Mouse (Mus musculus) hindbrain, embryonic 14.5 days (tissue): ENCODE measurements around the gene Gm20716. TPM values are rescaled to one million over a fixed set of nuclear protein-coding genes. Genes with fewer than 3 reads are reported as not detected.
"Not testable (repeated sequence)": the region's sequence is repeated elsewhere in the genome, so short reads cannot be mapped to it uniquely, and the experiment has no call there.

Experiments used
- ATAC-seq: fragments of 200-750 bp; cut with Nextera tagmentation; 2 replicates; pipeline ENCODE4 v1.8.0; 2017; ENCODE audit warnings: moderate number of reproducible peaks, mild to moderate bottlenecking, moderate TSS enrichment, moderate library complexity; ENCODE audit not compliant: low FRiP score
- DNase-seq: peaks from one replicate; pipeline ENCODE4 v3.0.0-alpha.2; 2015; ENCODE audit warnings: low spot score
- H3K27ac ChIP-seq: fragments of 300-500 bp; sonication (generic); 2 replicates; pipeline ENCODE4 v1.5.1; 2014; ENCODE audit warnings: mild to moderate bottlenecking, moderate library complexity
- H3K27me3 ChIP-seq: fragments of 300-500 bp; sonication (generic); 2 replicates; pipeline ENCODE4 v1.6.1; 2014; ENCODE audit warnings: mild to moderate bottlenecking, low read length, mixed read lengths; ENCODE audit not compliant: control insufficient read depth, insufficient read depth
- H3K36me3 ChIP-seq: fragments of 300-500 bp; sonication (generic); replicated peaks from 2 replicates; pipeline ENCODE4 v1.6.1; 2014; ENCODE audit not compliant: control insufficient read depth, insufficient read depth
- H3K4me1 ChIP-seq: fragments of 300-500 bp; sonication (generic); replicated peaks from 2 replicates; pipeline ENCODE4 v1.6.1; 2014; ENCODE audit warnings: antibody characterized with exemption, low read length, mixed read lengths; ENCODE audit not compliant: control insufficient read depth, insufficient read depth
- H3K4me2 ChIP-seq: fragments of 300-500 bp; sonication (generic); replicated peaks from 2 replicates; pipeline ENCODE4 v1.6.1; 2014; ENCODE audit warnings: mild to moderate bottlenecking, moderate library complexity
- H3K4me3 ChIP-seq: fragments of 300-500 bp; sonication (generic); replicated peaks from 2 replicates; pipeline ENCODE4 v1.5.1; 2014; ENCODE audit warnings: mild to moderate bottlenecking, low read length
- H3K9ac ChIP-seq: fragments of 300-500 bp; sonication (generic); 2 replicates; pipeline ENCODE4 v1.6.1; 2014
- H3K9me3 ChIP-seq: fragments of 300-500 bp; sonication (generic); 2 replicates; pipeline ENCODE4 v1.6.1; 2016; ENCODE audit warnings: low read length; ENCODE audit not compliant: control insufficient read depth
- WGBS: fragments of 180-500 bp; shearing (Covaris S2); extraction: QIAGEN DNeasy Blood & Tissue Kit; methylation state at CpG from one replicate; pipeline ENCODE4 v1.1.7; 2014; 5-methylcytosine and 5-hydroxymethylcytosine counted together
- polyA plus RNA-seq: library from polyadenylated mRNA; unstranded; fragments of >200 nt; fragmentation: Nextera tagmentation; extraction: Ambion mirVana; gene quantifications from 2 replicates; pipeline ENCODE4 v1.2.1, GENCODE M21; 2014

Gene Gm20716
- polyA plus RNA-seq, 1 experiment from 2014 or later: 26.3 TPM

GRCm38 (mm10) chr2:168160370-168160930, 69.7 kb downstream of the Gm20716 start:
- WGBS: 80% methylated on average over 9 of the region's 9 CpGs
- Histone ChIP-seq H3K9me3 (no peaks in the 10 kb centered on the region), H3K27ac (no peak overlapping the region), H3K4me1 (peaks cover 15% of the 10 kb centered on the region), H3K36me3 (no peaks in the 10 kb centered on the region), H3K4me3 (no peak overlapping the region), H3K27me3 (peaks cover 8% of the 10 kb centered on the region; the same call in 1 of the 2 replicates), H3K9ac (no peak overlapping the region), H3K4me2 (no peak overlapping the region)
- DNase-seq: no peak
- ATAC-seq: no peak

- Histone ChIP-seq H3K4me1 (peaks cover 22% of the 10 kb centered on the region), H3K27me3 (peaks cover 8% of the 10 kb centered on the region; the same call in 1 of the 2 replicates), H3K9ac (peak overlapping the region; percentile 31; the same call in 1 of the 2 replicates), H3K9me3 (no peaks in the 10 kb centered on the region), H3K4me3 (no peak overlapping the region), H3K4me2 (peak overlapping the region; percentile 44), H3K27ac (0 out of 2 replicates have a peak overlapping the region, but pooled peaks have one; percentile 24), H3K36me3 (no peaks in the 10 kb centered on the region)
- DNase-seq (no peak), ATAC-seq (no peak; the same call in 1 of the 2 replicates)
- 6% methylated on average over 24 of the region's 25 CpGs for WGBS
Observed at GRCm38 (mm10) chr2:168158911-168159711, 71.1 kb downstream of the Gm20716 start.

- H3K27me3 ChIP-seq, H3K27ac ChIP-seq, H3K36me3 ChIP-seq, ATAC-seq, H3K9me3 ChIP-seq, H3K4me3 ChIP-seq, DNase-seq, H3K9ac ChIP-seq, H3K4me2 ChIP-seq: not testable (repeated sequence)
- H3K4me1 ChIP-seq: peaks cover 23% of the 10 kb centered on the region
- 68% methylated on average over 9 of the region's 11 CpGs for WGBS
Observed at GRCm38 (mm10) chr2:168157974-168158373, 72.2 kb downstream of the Gm20716 start.

GRCm38 (mm10) chr2:168156361-168156760, 73.8 kb downstream of the Gm20716 start:
- no peak for DNase-seq

GRCm38 (mm10) chr2:168155666-168156065, 74.5 kb downstream of the Gm20716 start:
- H3K9ac ChIP-seq: no peak overlapping the region
- ATAC-seq (no peak), DNase-seq (no peak)
- no peaks in the 10 kb centered on the region for H3K9me3 ChIP-seq
- WGBS: 87% methylated on average over 7 of the region's 7 CpGs
- H3K4me3 ChIP-seq: no peak overlapping the region
- H3K4me1 ChIP-seq: peaks cover 15% of the 10 kb centered on the region
- H3K4me2 ChIP-seq: no peak overlapping the region
- no peak overlapping the region for H3K27ac ChIP-seq
- H3K36me3 ChIP-seq: no peaks in the 10 kb centered on the region
- H3K27me3 ChIP-seq: peaks cover 8% of the 10 kb centered on the region; the same call in 1 of the 2 replicates

More at GRCm38 (mm10) chr2:168156361-168156760, 73.8 kb downstream of the Gm20716 start:
- H3K4me3 ChIP-seq: no peak overlapping the region
- no peak overlapping the region for H3K9ac ChIP-seq
- no peak for ATAC-seq
- 23% methylated on average over 14 of the region's 14 CpGs for WGBS
- no peak overlapping the region for H3K27ac ChIP-seq
- no peak overlapping the region for H3K4me2 ChIP-seq
- peaks cover 16% of the 10 kb centered on the region for H3K4me1 ChIP-seq
- H3K36me3 ChIP-seq: no peaks in the 10 kb centered on the region
- peaks cover 8% of the 10 kb centered on the region; the same call in 1 of the 2 replicates for H3K27me3 ChIP-seq
- H3K9me3 ChIP-seq: no peaks in the 10 kb centered on the region

GRCm38 (mm10) chr2:168154090-168154881, 75.9 kb downstream of the Gm20716 start:
- Histone ChIP-seq H3K4me2 (no peak overlapping the region; the same call in 1 of the 2 replicates), H3K4me3 (no peak overlapping the region), H3K27me3 (0 out of 2 replicates have a peak, but pooled peaks cover 3% of the 10 kb centered on the region), H3K4me1 (peaks cover 13% of the 10 kb centered on the region), H3K9me3 (no peaks in the 10 kb centered on the region), H3K36me3 (no peaks in the 10 kb centered on the region), H3K27ac (peak overlapping the region; percentile 20), H3K9ac (no peak overlapping the region)
- 21% methylated on average over 14 of the region's 14 CpGs for WGBS
- DNase-seq: peak; percentile 80
- ATAC-seq: peak; percentile 80

GRCm38 (mm10) chr2:168149241-168149640, 80.9 kb downstream of the Gm20716 start:
- no peak overlapping the region for H3K4me2 ChIP-seq
- DNase-seq: no peak
- no peaks in the 10 kb centered on the region for H3K36me3 ChIP-seq
- no peak overlapping the region for H3K4me3 ChIP-seq
- peaks cover 3% of the 10 kb centered on the region for H3K4me1 ChIP-seq
- ATAC-seq: no peak
- no peaks in the 10 kb centered on the region for H3K9me3 ChIP-seq
- H3K27me3 ChIP-seq: no peaks in the 10 kb centered on the region
- 92% methylated on average over 8 of the region's 8 CpGs for WGBS
- H3K9ac ChIP-seq: no peak overlapping the region
- H3K27ac ChIP-seq: no peak overlapping the region

GRCm38 (mm10) chr2:168147722-168148432, 82.3 kb downstream of the Gm20716 start:
- Histone ChIP-seq H3K36me3 (no peaks in the 10 kb centered on the region), H3K9ac (no peak overlapping the region), H3K27me3 (no peaks in the 10 kb centered on the region), H3K4me2 (no peak overlapping the region), H3K9me3 (no peaks in the 10 kb centered on the region), H3K4me3 (no peak overlapping the region), H3K27ac (no peak overlapping the region), H3K4me1 (no peaks in the 10 kb centered on the region)
- no peak for ATAC-seq
- no peak for DNase-seq
- WGBS: 69% methylated on average over 22 of the region's 22 CpGs
